Mouse (Mus musculus) lung, embryonic 16.5 days (tissue): ENCODE measurements around the gene Gria4. TPM values are rescaled to one million over a fixed set of nuclear protein-coding genes. Genes with fewer than 3 reads are reported as not detected.

Experiments used
- ATAC-seq: fragments of 200-750 bp; cut with Nextera tagmentation; 2 replicates; pipeline ENCODE4 v1.8.0; 2017; ENCODE audit warnings: low read depth, mild to moderate bottlenecking, moderate library complexity
- H3K27ac ChIP-seq: fragments of 300-500 bp; sonication (generic); 2 replicates; pipeline ENCODE4 v1.5.1; 2014; ENCODE audit warnings: mild to moderate bottlenecking, control low read depth, low read length
- H3K27me3 ChIP-seq: fragments of 300-500 bp; sonication (generic); 2 replicates; pipeline ENCODE4 v1.6.1; 2014; ENCODE audit warnings: low read depth, low read length, mixed read lengths; ENCODE audit not compliant: control insufficient read depth, insufficient read depth
- H3K36me3 ChIP-seq: fragments of 300-500 bp; sonication (generic); 2 replicates; pipeline ENCODE4 v1.6.1; 2014; ENCODE audit warnings: low read length; ENCODE audit not compliant: control insufficient read depth, insufficient read depth
- H3K4me1 ChIP-seq: fragments of 300-500 bp; sonication (generic); replicated peaks from 2 replicates; pipeline ENCODE4 v1.6.1; 2014; ENCODE audit warnings: low read length, mixed read lengths; ENCODE audit not compliant: control insufficient read depth, insufficient read depth
- H3K4me2 ChIP-seq: fragments of 300-500 bp; sonication (generic); 2 replicates; pipeline ENCODE4 v1.6.1; 2014; ENCODE audit warnings: low read depth, low read length, control low read depth
- H3K4me3 ChIP-seq: fragments of 300-500 bp; sonication (generic); 2 replicates; pipeline ENCODE4 v1.5.1; 2014; ENCODE audit warnings: mild to moderate bottlenecking, low read length, control low read depth
- H3K9ac ChIP-seq: fragments of 300-500 bp; sonication (generic); 2 replicates; pipeline ENCODE4 v1.6.1; 2014; ENCODE audit warnings: low read length, control low read depth
- H3K9me3 ChIP-seq: fragments of 300-500 bp; sonication (generic); 2 replicates; pipeline ENCODE4 v1.6.1; 2016; ENCODE audit warnings: low read length; ENCODE audit not compliant: control insufficient read depth
- WGBS: fragments of 180-500 bp; shearing (Covaris S2); extraction: QIAGEN DNeasy Blood & Tissue Kit; methylation state at CpG from one replicate; pipeline ENCODE4 v1.1.7; 2014; 5-methylcytosine and 5-hydroxymethylcytosine counted together
- polyA plus RNA-seq: library from polyadenylated mRNA; unstranded; fragments of >200 nt; fragmentation: Nextera tagmentation; extraction: Ambion mirVana; gene quantifications from 2 replicates; pipeline ENCODE4 v1.2.1, GENCODE M21; 2015

The Gria4 gene
- polyA plus RNA-seq, 1 experiment from 2014 or later: 0.49 TPM

DNA sequence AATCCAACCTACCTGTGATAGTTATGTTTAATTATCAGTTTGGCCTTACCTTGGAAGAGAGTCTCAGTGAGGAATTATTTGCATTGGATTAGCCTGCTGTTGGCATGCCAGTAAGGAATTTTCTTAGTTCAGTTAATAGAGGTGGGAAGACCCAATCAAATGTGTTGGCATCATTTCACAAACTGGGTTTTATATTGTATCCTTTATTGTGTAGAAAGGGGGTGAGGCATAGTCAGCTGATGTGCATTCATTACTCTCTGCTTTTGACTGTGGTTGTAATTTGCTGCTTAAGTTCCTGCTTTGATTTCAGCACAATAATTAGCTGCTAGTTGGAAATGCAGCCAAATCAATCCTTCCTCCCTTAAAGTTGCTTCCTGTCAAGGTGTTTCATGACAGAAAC is 83.7 kb downstream of the Gria4 start:
- no peak overlapping the region for H3K4me2 ChIP-seq
- no peaks in the 10 kb centered on the region for H3K4me1 ChIP-seq
- H3K4me3 ChIP-seq: no peak overlapping the region
- H3K9ac ChIP-seq: no peak overlapping the region
- no peak for ATAC-seq
- H3K36me3 ChIP-seq: no peaks in the 10 kb centered on the region
- H3K27ac ChIP-seq: no peak overlapping the region
- H3K9me3 ChIP-seq: no peaks in the 10 kb centered on the region
- no peaks in the 10 kb centered on the region for H3K27me3 ChIP-seq

DNA sequence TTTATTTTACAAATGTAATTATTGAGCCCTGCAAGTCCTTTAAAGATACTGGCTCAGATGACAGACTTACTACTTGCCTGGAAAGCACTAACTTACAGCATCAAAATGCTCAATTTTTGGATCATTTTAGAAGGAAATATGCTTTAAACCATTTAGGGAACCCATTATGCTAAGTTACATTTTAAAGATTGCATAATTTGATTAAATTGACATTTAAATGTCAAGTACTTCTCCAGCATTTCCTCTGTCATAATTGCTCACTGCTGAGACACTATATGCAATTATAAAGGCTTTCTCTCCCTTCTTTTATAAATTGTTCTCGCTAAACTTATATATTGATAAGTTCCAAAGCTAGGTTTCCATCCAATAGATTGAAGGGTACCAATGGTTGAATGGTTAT is 108.9 kb downstream of the Gria4 start:
- 69% methylated on average over 1 of the region's 1 CpGs for WGBS

DNA sequence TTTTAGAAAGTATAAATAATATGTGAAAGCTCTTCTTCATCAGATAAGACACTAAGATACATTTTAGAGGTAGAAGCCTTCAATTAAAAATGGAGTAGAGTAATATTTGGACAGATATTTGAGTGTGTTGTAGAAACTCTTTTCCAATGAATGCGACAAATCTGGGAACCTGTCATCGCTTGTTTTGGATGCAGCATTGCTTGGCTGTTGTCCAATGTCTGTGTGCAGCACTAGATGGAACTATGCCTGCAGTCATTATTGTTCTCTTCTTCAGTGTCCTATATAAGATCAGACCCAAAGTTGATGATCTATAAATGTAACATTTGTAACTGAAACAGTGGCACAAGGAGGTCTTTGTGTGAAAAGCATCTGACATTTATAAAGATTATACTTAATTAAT is 115.8 kb downstream of the Gria4 start:
- Histone ChIP-seq H3K9me3 (no peaks in the 10 kb centered on the region), H3K36me3 (no peaks in the 10 kb centered on the region), H3K4me3 (no peak overlapping the region), H3K27me3 (no peaks in the 10 kb centered on the region), H3K4me2 (no peak overlapping the region), H3K27ac (no peak overlapping the region), H3K4me1 (no peaks in the 10 kb centered on the region), H3K9ac (no peak overlapping the region)
- no peak for ATAC-seq
- 79% methylated on average over 2 of the region's 2 CpGs for WGBS

More for the DNA sequence above, 108.9 kb downstream of the Gria4 start:
- Histone ChIP-seq H3K36me3 (no peaks in the 10 kb centered on the region), H3K4me2 (no peak overlapping the region), H3K9ac (no peak overlapping the region), H3K27me3 (no peaks in the 10 kb centered on the region), H3K4me3 (no peak overlapping the region), H3K4me1 (no peaks in the 10 kb centered on the region), H3K27ac (no peak overlapping the region), H3K9me3 (no peaks in the 10 kb centered on the region)
- ATAC-seq: no peak

DNA sequence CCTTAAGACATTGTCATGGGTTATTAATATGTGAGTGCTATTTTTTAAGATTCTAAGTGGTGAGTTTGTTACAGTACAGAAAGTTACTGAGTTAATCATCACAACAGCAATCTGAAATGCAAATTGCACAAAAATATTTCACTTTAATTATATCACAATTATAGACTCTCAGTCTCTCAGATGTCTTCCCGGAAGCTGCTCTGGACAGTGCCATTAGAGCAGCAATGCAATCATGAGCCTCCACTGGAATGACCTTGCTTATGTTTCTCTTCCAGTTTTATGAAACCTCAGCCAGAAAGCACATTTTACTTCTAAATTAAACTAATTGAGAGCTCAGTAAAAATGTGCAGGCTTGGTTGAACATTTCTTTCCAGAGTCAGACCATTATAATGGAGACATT is 116.9 kb downstream of the Gria4 start:
- ATAC-seq: no peak
- no peak overlapping the region for H3K4me3 ChIP-seq
- H3K27me3 ChIP-seq: no peaks in the 10 kb centered on the region
- no peak overlapping the region for H3K4me2 ChIP-seq
- WGBS: 88% methylated on average over 1 of the region's 1 CpGs
- no peaks in the 10 kb centered on the region for H3K9me3 ChIP-seq
- no peaks in the 10 kb centered on the region for H3K4me1 ChIP-seq
- no peak overlapping the region for H3K9ac ChIP-seq
- H3K27ac ChIP-seq: no peak overlapping the region
- H3K36me3 ChIP-seq: no peaks in the 10 kb centered on the region

DNA sequence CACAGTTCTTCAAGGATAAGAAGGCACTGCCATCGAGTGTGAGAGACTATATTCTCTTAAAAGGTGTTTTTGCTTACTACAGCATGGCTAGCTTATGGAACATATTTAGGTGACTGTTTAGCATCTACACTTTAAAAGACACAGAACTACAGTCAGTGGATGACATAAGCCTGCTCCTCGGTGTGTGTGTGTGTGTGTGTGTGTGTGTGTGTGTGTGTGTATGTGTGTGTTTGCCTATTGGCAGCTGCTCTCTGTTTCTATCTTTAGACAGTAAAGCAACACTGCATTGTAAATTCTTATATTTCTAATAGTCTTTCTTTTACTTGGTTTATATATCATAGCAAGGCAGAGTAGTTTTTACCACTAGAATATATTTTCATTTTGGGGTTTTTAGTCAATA is 130.3 kb downstream of the Gria4 start:
- H3K9ac ChIP-seq: no peak overlapping the region
- 60% methylated on average over 2 of the region's 2 CpGs for WGBS
- ATAC-seq: no peak
- no peaks in the 10 kb centered on the region for H3K36me3 ChIP-seq
- H3K9me3 ChIP-seq: no peaks in the 10 kb centered on the region
- H3K27ac ChIP-seq: no peak overlapping the region
- no peak overlapping the region for H3K4me3 ChIP-seq
- no peaks in the 10 kb centered on the region for H3K27me3 ChIP-seq
- no peaks in the 10 kb centered on the region for H3K4me1 ChIP-seq
- H3K4me2 ChIP-seq: no peak overlapping the region

DNA sequence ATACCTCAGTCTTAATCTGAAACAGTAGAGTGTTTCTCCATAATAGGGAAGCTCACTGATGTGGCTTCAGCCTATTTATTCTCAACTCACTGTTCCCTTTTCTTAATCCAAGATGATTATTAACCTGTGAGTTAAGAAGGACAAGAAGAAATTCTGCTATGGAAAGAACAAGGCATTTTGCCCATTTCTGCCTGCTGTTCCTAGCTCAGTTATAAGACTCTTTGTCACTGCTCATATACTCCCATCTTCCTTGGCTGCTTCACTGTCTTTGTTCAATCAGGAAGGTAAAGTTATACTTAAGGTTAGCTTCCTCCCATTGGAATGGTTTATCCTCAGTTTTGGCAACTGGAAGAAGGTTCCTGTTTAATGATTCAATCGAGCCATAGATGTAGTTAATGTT is 133.6 kb downstream of the Gria4 start:
- no peak overlapping the region for H3K4me3 ChIP-seq
- H3K4me2 ChIP-seq: no peak overlapping the region
- no peak overlapping the region for H3K9ac ChIP-seq
- 47% methylated on average over 1 of the region's 1 CpGs for WGBS
- H3K9me3 ChIP-seq: no peaks in the 10 kb centered on the region
- no peaks in the 10 kb centered on the region for H3K36me3 ChIP-seq
- ATAC-seq: no peak
- no peak overlapping the region for H3K27ac ChIP-seq
- no peaks in the 10 kb centered on the region for H3K27me3 ChIP-seq
- H3K4me1 ChIP-seq: no peaks in the 10 kb centered on the region

DNA sequence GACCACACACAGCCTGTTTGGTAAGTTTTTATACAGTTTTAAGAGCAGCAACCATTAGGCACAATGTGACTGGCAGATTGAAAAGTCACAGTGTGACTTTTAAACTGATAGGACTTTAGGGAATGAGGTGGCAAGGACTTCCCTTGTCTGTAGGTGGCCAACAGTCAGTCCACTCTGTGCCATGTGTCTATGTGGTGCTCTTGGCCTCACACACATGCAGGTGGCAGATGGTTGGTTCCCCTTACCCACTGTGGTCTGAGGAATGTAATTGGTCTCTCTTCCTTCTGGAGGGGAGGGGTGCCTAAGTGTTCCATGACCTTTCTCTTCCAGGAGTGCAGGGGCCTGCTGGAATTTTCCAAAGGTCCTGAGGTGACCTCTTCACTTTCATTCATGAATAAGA is 137.1 kb downstream of the Gria4 start:
- H3K4me3 ChIP-seq: no peak overlapping the region
- no peaks in the 10 kb centered on the region for H3K4me1 ChIP-seq
- no peak overlapping the region for H3K4me2 ChIP-seq

DNA sequence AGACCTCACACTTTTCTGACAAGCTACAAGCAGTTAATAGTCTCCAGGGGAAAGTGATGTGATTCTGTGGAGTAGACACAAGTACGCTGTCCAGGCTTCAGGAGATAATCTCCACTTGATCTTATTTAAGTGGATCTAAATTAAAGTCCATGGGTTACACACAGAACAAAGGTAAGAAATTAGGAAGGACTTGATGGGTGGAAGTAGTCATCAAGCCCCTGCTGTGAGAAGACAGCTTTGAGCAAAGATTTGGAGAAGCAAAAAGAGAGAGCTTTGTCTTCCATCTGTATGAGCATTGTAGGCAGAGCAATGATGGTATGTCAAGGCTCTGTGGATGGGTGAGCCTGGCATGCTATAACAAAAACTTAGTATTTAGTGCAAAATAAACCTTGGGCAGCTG is 141.7 kb downstream of the Gria4 start:
- no peak overlapping the region for H3K9ac ChIP-seq
- H3K4me2 ChIP-seq: no peak overlapping the region
- H3K27ac ChIP-seq: no peak overlapping the region
- H3K4me1 ChIP-seq: no peaks in the 10 kb centered on the region
- no peak for ATAC-seq
- H3K27me3 ChIP-seq: no peaks in the 10 kb centered on the region
- no peak overlapping the region for H3K4me3 ChIP-seq
- H3K36me3 ChIP-seq: no peaks in the 10 kb centered on the region
- 72% methylated on average over 1 of the region's 1 CpGs for WGBS
- H3K9me3 ChIP-seq: no peaks in the 10 kb centered on the region

More for the DNA sequence above, 137.1 kb downstream of the Gria4 start:
- no peaks in the 10 kb centered on the region for H3K27me3 ChIP-seq
- H3K36me3 ChIP-seq: no peaks in the 10 kb centered on the region
- H3K9me3 ChIP-seq: no peaks in the 10 kb centered on the region
- no peak overlapping the region for H3K9ac ChIP-seq
- H3K27ac ChIP-seq: no peak overlapping the region
- ATAC-seq: no peak

DNA sequence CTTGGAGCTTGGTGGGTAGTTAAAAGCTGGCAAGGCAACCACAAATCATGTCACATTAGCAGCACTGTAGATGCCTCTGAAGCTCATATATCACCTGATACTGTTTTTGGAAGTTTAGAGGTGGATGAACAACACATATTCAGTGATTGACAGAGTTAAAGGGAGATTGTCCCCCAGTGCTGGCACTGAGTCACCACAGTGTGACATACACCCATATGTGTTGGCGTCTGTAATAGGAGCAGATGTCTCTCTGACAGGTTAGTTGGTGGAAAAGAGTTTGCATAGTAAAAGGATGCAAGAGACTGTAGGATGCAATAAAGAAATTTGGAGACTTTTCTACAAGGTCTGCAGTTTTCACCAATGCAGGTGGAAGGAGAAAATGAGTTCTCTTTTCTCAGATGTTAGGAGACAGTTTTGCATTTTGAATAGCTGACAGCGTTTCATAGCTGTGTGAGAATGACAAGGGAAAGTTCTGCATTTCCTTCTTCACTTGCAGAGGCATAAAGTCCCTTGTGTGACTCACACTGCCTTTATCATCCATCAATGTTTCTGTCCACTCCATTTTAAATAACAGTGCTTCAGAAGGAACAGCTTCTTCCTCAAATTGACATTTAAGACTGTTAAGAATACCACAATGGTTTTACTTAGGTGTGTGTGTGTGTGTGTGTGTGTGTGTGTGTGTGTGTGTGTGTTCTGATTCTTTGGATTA is 156.7 kb downstream of the Gria4 start:
- Histone ChIP-seq H3K36me3 (no peaks in the 10 kb centered on the region), H3K4me3 (no peak overlapping the region), H3K9me3 (no peaks in the 10 kb centered on the region), H3K4me1 (no peaks in the 10 kb centered on the region), H3K4me2 (no peak overlapping the region), H3K27me3 (no peaks in the 10 kb centered on the region), H3K9ac (no peak overlapping the region), H3K27ac (no peak overlapping the region)
- WGBS: 55% methylated on average over 2 of the region's 2 CpGs
- no peak for ATAC-seq

DNA sequence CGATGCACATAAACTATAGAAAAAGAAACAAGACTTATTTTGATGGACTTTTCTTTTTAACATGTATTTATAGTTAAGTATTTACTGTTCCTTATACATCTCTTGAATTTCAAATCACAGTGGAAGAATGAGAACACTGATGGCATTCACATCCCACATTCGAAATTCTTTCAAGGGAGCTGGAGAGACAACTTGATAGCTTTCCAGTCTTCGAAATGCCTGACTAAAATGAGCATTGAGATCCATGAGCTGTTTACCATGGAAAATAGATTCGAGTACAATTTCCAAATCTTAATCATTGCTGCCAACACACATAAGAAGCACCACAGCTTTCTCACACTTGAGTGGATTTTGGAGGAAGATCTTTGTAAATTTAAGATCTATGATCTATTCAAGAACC is 164.1 kb downstream of the Gria4 start:
- 67% methylated on average over 4 of the region's 4 CpGs for WGBS
- H3K4me2 ChIP-seq: no peak overlapping the region
- no peak overlapping the region for H3K27ac ChIP-seq
- H3K36me3 ChIP-seq: no peaks in the 10 kb centered on the region
- no peak overlapping the region for H3K4me3 ChIP-seq
- H3K9me3 ChIP-seq: no peaks in the 10 kb centered on the region
- H3K27me3 ChIP-seq: no peaks in the 10 kb centered on the region
- H3K4me1 ChIP-seq: no peaks in the 10 kb centered on the region
- no peak overlapping the region for H3K9ac ChIP-seq
- no peak for ATAC-seq
